ENCODE assay signal across 27 mouse cellular contexts in genomic region chr12:3947503-3947902, GRCm38 (mm10). TPM values are rescaled to one million over a fixed set of nuclear protein-coding genes. Genes with fewer than 3 reads are reported as not detected.
A peak's percentile ranks its signal among the peaks of the same experiment; 100 is the strongest.
DNase-seq lines count a peak whose midpoint lies in the region; ATAC-seq and TF ChIP-seq lines count a peak whose summit lies in the region.
"Had no signal": no experiment of that assay in that cellular context is flagged by ENCODE, and none has a peak within 500 bp of the region (broad histone marks: within the 10 kb centered on the region; RNA-seq: fewer than 3 reads in every experiment).

No protein-coding gene starts in this region.

- H3K4me1 ChIP-seq in hindbrain, postnatal 0 days (ENCODE audit: insufficient read depth, low read length), result no peaks in the 10 kb centered on the region; the same call in 1 of the 2 replicates
- peaks cover 21% of the 10 kb centered on the region for H3K4me1 ChIP-seq in hindbrain, embryonic 10.5 days (replicated peaks)
- no peaks in the 10 kb centered on the region for H3K4me1 ChIP-seq in stomach, embryonic 14.5 days (ENCODE audit: control insufficient read depth, insufficient read depth, low read length)
- H3K4me1 ChIP-seq in stomach, postnatal 0 days (replicated peaks; ENCODE audit: control insufficient read depth, insufficient read depth), result no peaks in the 10 kb centered on the region
- H3K4me1 ChIP-seq: embryonic facial prominence, embryonic 15.5 days; heart, embryonic 13.5 days; liver, embryonic 12.5 days; megakaryocyte, embryonic 14.5 days had no signal

- no peaks in the 10 kb centered on the region for H3K36me3 ChIP-seq in hindbrain, postnatal 0 days (ENCODE audit: insufficient read depth, low read length)
- H3K36me3 ChIP-seq in hindbrain, embryonic 10.5 days, result no peaks in the 10 kb centered on the region
- H3K36me3 ChIP-seq in stomach, embryonic 14.5 days (ENCODE audit: control insufficient read depth, insufficient read depth, low read length), result no peaks in the 10 kb centered on the region
- H3K36me3 ChIP-seq in stomach, postnatal 0 days (ENCODE audit: control insufficient read depth, insufficient read depth, low read length), result no peaks in the 10 kb centered on the region
- H3K36me3 ChIP-seq: embryonic facial prominence, embryonic 15.5 days; forebrain, embryonic 12.5 days; G1E; heart, embryonic 13.5 days; liver, embryonic 12.5 days; midbrain, embryonic 12.5 days had no signal

- no peak overlapping the region for H3K9ac ChIP-seq in hindbrain, postnatal 0 days (replicated peaks; ENCODE audit: low read length)
- H3K9ac ChIP-seq in stomach, embryonic 14.5 days (replicated peaks; ENCODE audit: low read depth, low read length), result no peak overlapping the region
- no peak overlapping the region for H3K9ac ChIP-seq in stomach, postnatal 0 days (ENCODE audit: low read length)
- H3K9ac ChIP-seq: embryonic facial prominence, embryonic 15.5 days; forebrain, embryonic 12.5 days; heart, embryonic 13.5 days; liver, embryonic 12.5 days; liver, postnatal 0 days; midbrain, embryonic 12.5 days had no signal

- H3K9me3 ChIP-seq in hindbrain, postnatal 0 days (ENCODE audit: low read length), result no peaks in the 10 kb centered on the region
- H3K9me3 ChIP-seq in hindbrain, embryonic 10.5 days, result no peaks in the 10 kb centered on the region
- H3K9me3 ChIP-seq in stomach, embryonic 14.5 days (ENCODE audit: control insufficient read depth, low read depth, low read length), result no peaks in the 10 kb centered on the region
- H3K9me3 ChIP-seq in stomach, postnatal 0 days (ENCODE audit: control insufficient read depth, low read length), result no peaks in the 10 kb centered on the region
- H3K9me3 ChIP-seq: embryonic facial prominence, embryonic 15.5 days; forebrain, embryonic 12.5 days; G1E; heart, embryonic 13.5 days; liver, embryonic 12.5 days; megakaryocyte, embryonic 14.5 days; midbrain, embryonic 12.5 days had no signal

- no peak for TF ChIP-seq EP300 in stomach, postnatal 0 days (optimal IDR thresholded peaks at IDR 0.05)

- peak; percentile 63 for DNase-seq in cerebellum, adult 11-12 months
- no peak for DNase-seq in cerebellum, adult 9-10 months
- DNase-seq in hindbrain, postnatal 0 days (ENCODE audit: low spot score), result no peak
- no peak for DNase-seq in hindbrain, embryonic 10.5 days (ENCODE audit: low spot score)
- DNase-seq in stomach, postnatal 0 days (ENCODE audit: low spot score), result no peak
- DNase-seq in kidney, postnatal 25 days, result no peak
- DNase-seq in adrenal gland, postnatal 36 days, result no peak
- DNase-seq: adrenal gland, postnatal 10 days; gastrocnemius, postnatal 10 days; heart, postnatal 10 days; kidney, adult 11 months; kidney, postnatal 14 days; liver, postnatal 0 days; lung, postnatal 36 days had no signal

- peak; percentile 74 for ATAC-seq in hindbrain, postnatal 0 days
- ATAC-seq in stomach, embryonic 14.5 days (ENCODE audit: insufficient number of reproducible peaks, insufficient read depth, low FRiP score, low read depth), result 0 out of 2 replicates have a peak, but pooled peaks have one; percentile 4
- no peak for ATAC-seq in stomach, postnatal 0 days (ENCODE audit: low FRiP score, low TSS enrichment)
- ATAC-seq: inflammation-experienced regulatory T-cells, adult 6 months; liver, embryonic 12.5 days; liver, postnatal 0 days; Patski had no signal

- no peak for TF ChIP-seq CTCF in hindbrain, postnatal 0 days (IDR thresholded peaks at IDR 0.05; ENCODE audit: low read depth)
- TF ChIP-seq CTCF in stomach, postnatal 0 days (IDR thresholded peaks at IDR 0.05; ENCODE audit: low read depth), result no peak

- H3K4me3 ChIP-seq in hindbrain, postnatal 0 days (ENCODE audit: low read length), result no peak overlapping the region
- no peak overlapping the region for H3K4me3 ChIP-seq in hindbrain, embryonic 10.5 days
- no peak overlapping the region for H3K4me3 ChIP-seq in stomach, embryonic 14.5 days (ENCODE audit: low read depth, low read length)
- no peak overlapping the region for H3K4me3 ChIP-seq in stomach, postnatal 0 days (ENCODE audit: low read depth, low read length)
- H3K4me3 ChIP-seq: embryonic facial prominence, embryonic 15.5 days; forebrain, embryonic 12.5 days; heart, embryonic 13.5 days; left cerebral cortex, adult 2 months; liver, embryonic 12.5 days; megakaryocyte, embryonic 14.5 days; midbrain, embryonic 12.5 days had no signal

- no peak overlapping the region for H3K4me2 ChIP-seq in hindbrain, postnatal 0 days (ENCODE audit: low read depth, low read length)
- H3K4me2 ChIP-seq in stomach, embryonic 14.5 days (replicated peaks; ENCODE audit: low read depth, low read length), result no peak overlapping the region
- H3K4me2 ChIP-seq in stomach, postnatal 0 days (replicated peaks; ENCODE audit: low read depth), result no peak overlapping the region
- H3K4me2 ChIP-seq: embryonic facial prominence, embryonic 15.5 days; forebrain, embryonic 12.5 days; heart, embryonic 13.5 days; liver, embryonic 12.5 days; midbrain, embryonic 12.5 days had no signal

- 45% methylated on average over 6 of the region's 6 CpGs for WGBS in hindbrain, postnatal 0 days
- 72% methylated on average over 6 of the region's 6 CpGs for WGBS in hindbrain, embryonic 10.5 days
- WGBS in stomach, embryonic 14.5 days, result 73% methylated on average over 6 of the region's 6 CpGs
- 76% methylated on average over 6 of the region's 6 CpGs for WGBS in stomach, postnatal 0 days

- H3K27ac ChIP-seq in hindbrain, postnatal 0 days, result no peak overlapping the region
- no peak overlapping the region for H3K27ac ChIP-seq in hindbrain, embryonic 10.5 days
- H3K27ac ChIP-seq in stomach, embryonic 14.5 days (ENCODE audit: low read length), result no peak overlapping the region
- no peak overlapping the region for H3K27ac ChIP-seq in stomach, postnatal 0 days (replicated peaks)
- H3K27ac ChIP-seq: embryonic facial prominence, embryonic 15.5 days; forebrain, embryonic 12.5 days; heart, embryonic 13.5 days; left cerebral cortex, adult 2 months; liver, embryonic 12.5 days; midbrain, embryonic 12.5 days had no signal

- H3K27me3 ChIP-seq in hindbrain, postnatal 0 days (ENCODE audit: insufficient read depth, low read length), result no peaks in the 10 kb centered on the region
- H3K27me3 ChIP-seq in hindbrain, embryonic 10.5 days (ENCODE audit: insufficient read depth, poor library complexity, severe bottlenecking), result peaks cover 21% of the 10 kb centered on the region; the same call in 1 of the 2 replicates
- H3K27me3 ChIP-seq in stomach, embryonic 14.5 days (ENCODE audit: control insufficient read depth, insufficient read depth, low read length), result no peaks in the 10 kb centered on the region
- no peaks in the 10 kb centered on the region for H3K27me3 ChIP-seq in stomach, postnatal 0 days (ENCODE audit: control insufficient read depth, insufficient read depth, low read length)
- H3K27me3 ChIP-seq: embryonic facial prominence, embryonic 15.5 days; heart, embryonic 13.5 days; liver, embryonic 12.5 days had no signal

RNA-seq across cellular contexts. Expression of gene Pomc, which starts 7.2 kb away (rescaled TPM):
- total RNA-seq in hindbrain, postnatal 0 days (2014; rRNA removed), result 5.3 and 5.7 TPM in 2 replicates
- polyA plus RNA-seq in hindbrain, postnatal 0 days (2015; fragmentation: Nextera tagmentation; extraction: Ambion mirVana), result 3.5 and 4.2 TPM in 2 replicates
- polyA plus RNA-seq in hindbrain, embryonic 10.5 days (2016; fragmentation: Nextera tagmentation; extraction: Ambion mirVana), result 6.6 and 7.2 TPM in 2 replicates
- polyA plus RNA-seq in stomach, embryonic 14.5 days (2014; fragmentation: Nextera tagmentation; extraction: Ambion mirVana), result 2.6 TPM in 2 replicates
- polyA plus RNA-seq in stomach, postnatal 0 days (2015; fragmentation: Nextera tagmentation; extraction: Ambion mirVana), result 0.96 and 1.2 TPM in 2 replicates
- total RNA-seq in adrenal gland, postnatal 36 days (2021), result 1 to 10 TPM; 1.2 to 1.3 TPM
- total RNA-seq: G1E; hematopoietic stem cell, adult 5-6 weeks; monocyte, adult 5-6 weeks had no signal
- polyA plus RNA-seq: G1E, Patski had no signal
